Mouse (Mus musculus): ENCODE measurements around the gene Olfr975. TPM values are rescaled to one million over a fixed set of nuclear protein-coding genes. Genes with fewer than 3 reads are reported as not detected.
"Not testable (repeated sequence)": the region's sequence is repeated elsewhere in the genome, so short reads cannot be mapped to it uniquely, and the experiment has no call there.

The Olfr975 gene
- not detected in 2 replicates for total RNA-seq (2012; rRNA removed)

GRCm38 (mm10) chr9:39951946-39952345, at the start of gene Olfr975:
Gene Olfr975, minus strand, starts transcription at chr9:39952046.
- H3K4me3 ChIP-seq (ENCODE audit: insufficient read depth in 1 of 2, low read depth in 1 of 2, low read length in 2 of 2, poor library complexity in 1 of 2, severe bottlenecking in 1 of 2): no peak within 1 kb of the TSS
- H3K36me3 ChIP-seq (ENCODE audit: control insufficient read depth, insufficient read depth, low read length, poor library complexity, severe bottlenecking): no peaks in the 10 kb centered on the region
- H3K9me3 ChIP-seq (ENCODE audit: control insufficient read depth, insufficient read depth, low read depth, low read length): no peaks in the 10 kb centered on the region
- in situ Hi-C loops (cut with MboI; ENCODE audit: low sequenced_read_pairs in 2 of 2, unreplicated experiment in 2 of 2): no loop called here
- TF ChIP-seq HCFC1 (IDR thresholded peaks at IDR 0.05; ENCODE audit: borderline replicate concordance, insufficient read depth, low read length) (no peak), MAFK (IDR thresholded peaks at IDR 0.05; ENCODE audit: insufficient read depth, low read depth, low read length) (no peak), ZNF384 (IDR thresholded peaks at IDR 0.05; ENCODE audit: low read depth, low read length) (no peak), ZC3H11A (IDR thresholded peaks at IDR 0.05; ENCODE audit: borderline replicate concordance, low read depth, low read length) (no peak), CHD2 (IDR thresholded peaks at IDR 0.05; ENCODE audit: low read depth, low read length) (no peak)
- no peak for DNase-seq (ENCODE audit: low read depth, low spot score)
- H3K4me1 ChIP-seq (ENCODE audit: control insufficient read depth in 2 of 2, insufficient read depth in 2 of 2, low read length in 2 of 2, poor library complexity in 1 of 2): no peaks in the 10 kb centered on the region
- H3K27ac ChIP-seq (ENCODE audit: insufficient read depth, low read depth, low read length, poor library complexity, severe bottlenecking): no peak within 1 kb of the TSS
- no peak within 1 kb of the TSS for H3K9ac ChIP-seq (ENCODE audit: insufficient read depth, low read depth, low read length, poor library complexity, severe bottlenecking)

- no peak for DNase-seq (ENCODE audit: low read depth, low spot score)
- in situ Hi-C loops (cut with MboI; ENCODE audit: low sequenced_read_pairs in 2 of 2, unreplicated experiment in 2 of 2): no loop called here
- no peaks in the 10 kb centered on the region for H3K9me3 ChIP-seq (ENCODE audit: control insufficient read depth, insufficient read depth, low read depth, low read length)
Observed at GRCm38 (mm10) chr9:39991813-39992212, 40.0 kb upstream of the Olfr975 start, which contains the start of gene Olfr978. Gene Olfr978, plus strand, starts transcription at chr9:39992113.

GRCm38 (mm10) chr9:39976581-39977145, 24.8 kb upstream of the Olfr975 start:
- DNase-seq (ENCODE audit: low read depth, low spot score); H3K4me3 ChIP-seq (ENCODE audit: insufficient read depth in 1 of 2, low read depth in 1 of 2, low read length in 2 of 2, poor library complexity in 1 of 2, severe bottlenecking in 1 of 2); in situ Hi-C loops (cut with MboI; ENCODE audit: low sequenced_read_pairs in 2 of 2, unreplicated experiment in 2 of 2); H3K27ac ChIP-seq (ENCODE audit: insufficient read depth, low read depth, low read length, poor library complexity, severe bottlenecking); H3K36me3 ChIP-seq (ENCODE audit: control insufficient read depth, insufficient read depth, low read length, poor library complexity, severe bottlenecking); H3K9me3 ChIP-seq (ENCODE audit: control insufficient read depth, insufficient read depth, low read depth, low read length); H3K9ac ChIP-seq (ENCODE audit: insufficient read depth, low read depth, low read length, poor library complexity, severe bottlenecking); H3K4me1 ChIP-seq (ENCODE audit: control insufficient read depth in 2 of 2, insufficient read depth in 2 of 2, low read length in 2 of 2, poor library complexity in 1 of 2): not testable (repeated sequence)
- peak; percentile 77 for TF ChIP-seq MAFK (IDR thresholded peaks at IDR 0.05; ENCODE audit: insufficient read depth, low read depth, low read length)

More at GRCm38 (mm10) chr9:39991813-39992212, 40.0 kb upstream of the Olfr975 start, which contains the start of gene Olfr978:
- Histone ChIP-seq H3K4me1 (ENCODE audit: control insufficient read depth in 2 of 2, insufficient read depth in 2 of 2, low read length in 2 of 2, poor library complexity in 1 of 2) (no peaks in the 10 kb centered on the region), H3K27ac (ENCODE audit: insufficient read depth, low read depth, low read length, poor library complexity, severe bottlenecking) (no peak within 1 kb of the TSS), H3K4me3 (ENCODE audit: insufficient read depth in 1 of 2, low read depth in 1 of 2, low read length in 2 of 2, poor library complexity in 1 of 2, severe bottlenecking in 1 of 2) (no peak within 1 kb of the TSS), H3K9ac (ENCODE audit: insufficient read depth, low read depth, low read length, poor library complexity, severe bottlenecking) (no peak within 1 kb of the TSS), H3K36me3 (ENCODE audit: control insufficient read depth, insufficient read depth, low read length, poor library complexity, severe bottlenecking) (no peaks in the 10 kb centered on the region)
- TF ChIP-seq ZNF384 (IDR thresholded peaks at IDR 0.05; ENCODE audit: low read depth, low read length): no peak
- TF ChIP-seq HCFC1 (IDR thresholded peaks at IDR 0.05; ENCODE audit: borderline replicate concordance, insufficient read depth, low read length): no peak
- no peak for TF ChIP-seq MAFK (IDR thresholded peaks at IDR 0.05; ENCODE audit: insufficient read depth, low read depth, low read length)
- TF ChIP-seq CHD2 (IDR thresholded peaks at IDR 0.05; ENCODE audit: low read depth, low read length): no peak
- no peak for TF ChIP-seq ZC3H11A (IDR thresholded peaks at IDR 0.05; ENCODE audit: borderline replicate concordance, low read depth, low read length)

GRCm38 (mm10) chr9:39961033-39961432, 9.2 kb upstream of the Olfr975 start, which contains the start of gene Olfr976:
Gene Olfr976, minus strand, starts transcription at chr9:39961133.
- in situ Hi-C loops (cut with MboI; ENCODE audit: low sequenced_read_pairs in 2 of 2, unreplicated experiment in 2 of 2); H3K4me1 ChIP-seq (ENCODE audit: control insufficient read depth in 2 of 2, insufficient read depth in 2 of 2, low read length in 2 of 2, poor library complexity in 1 of 2); H3K4me3 ChIP-seq (ENCODE audit: insufficient read depth in 1 of 2, low read depth in 1 of 2, low read length in 2 of 2, poor library complexity in 1 of 2, severe bottlenecking in 1 of 2); H3K36me3 ChIP-seq (ENCODE audit: control insufficient read depth, insufficient read depth, low read length, poor library complexity, severe bottlenecking); H3K27ac ChIP-seq (ENCODE audit: insufficient read depth, low read depth, low read length, poor library complexity, severe bottlenecking); DNase-seq (ENCODE audit: low read depth, low spot score); H3K9ac ChIP-seq (ENCODE audit: insufficient read depth, low read depth, low read length, poor library complexity, severe bottlenecking); H3K9me3 ChIP-seq (ENCODE audit: control insufficient read depth, insufficient read depth, low read depth, low read length): not testable (repeated sequence)

- Histone ChIP-seq H3K36me3 (ENCODE audit: control insufficient read depth, insufficient read depth, low read length, poor library complexity, severe bottlenecking) (no peaks in the 10 kb centered on the region), H3K27ac (ENCODE audit: insufficient read depth, low read depth, low read length, poor library complexity, severe bottlenecking) (no peak within 1 kb of the TSS), H3K4me3 (ENCODE audit: insufficient read depth in 1 of 2, low read depth in 1 of 2, low read length in 2 of 2, poor library complexity in 1 of 2, severe bottlenecking in 1 of 2) (no peak within 1 kb of the TSS), H3K4me1 (ENCODE audit: control insufficient read depth in 2 of 2, insufficient read depth in 2 of 2, low read length in 2 of 2, poor library complexity in 1 of 2) (no peaks in the 10 kb centered on the region), H3K9ac (ENCODE audit: insufficient read depth, low read depth, low read length, poor library complexity, severe bottlenecking) (no peak within 1 kb of the TSS), H3K9me3 (ENCODE audit: control insufficient read depth, insufficient read depth, low read depth, low read length) (no peaks in the 10 kb centered on the region)
- DNase-seq (ENCODE audit: low read depth, low spot score): no peak
- in situ Hi-C loops (cut with MboI; ENCODE audit: low sequenced_read_pairs in 2 of 2, unreplicated experiment in 2 of 2): no loop called here
- TF ChIP-seq HCFC1 (IDR thresholded peaks at IDR 0.05; ENCODE audit: borderline replicate concordance, insufficient read depth, low read length) (no peak), MAFK (IDR thresholded peaks at IDR 0.05; ENCODE audit: insufficient read depth, low read depth, low read length) (no peak), ZNF384 (IDR thresholded peaks at IDR 0.05; ENCODE audit: low read depth, low read length) (no peak), ZC3H11A (IDR thresholded peaks at IDR 0.05; ENCODE audit: borderline replicate concordance, low read depth, low read length) (no peak), CHD2 (IDR thresholded peaks at IDR 0.05; ENCODE audit: low read depth, low read length) (no peak)
Observed at GRCm38 (mm10) chr9:39937201-39937600, 14.6 kb downstream of the Olfr975 start, which contains the start of gene Olfr974. Gene Olfr974, plus strand, starts transcription at chr9:39937501.

GRCm38 (mm10) chr9:39928837-39929236, 23.0 kb downstream of the Olfr975 start:
- in situ Hi-C loops (cut with MboI; ENCODE audit: low sequenced_read_pairs in 2 of 2, unreplicated experiment in 2 of 2); DNase-seq (ENCODE audit: low read depth, low spot score); H3K36me3 ChIP-seq (ENCODE audit: control insufficient read depth, insufficient read depth, low read length, poor library complexity, severe bottlenecking); H3K27ac ChIP-seq (ENCODE audit: insufficient read depth, low read depth, low read length, poor library complexity, severe bottlenecking); H3K4me1 ChIP-seq (ENCODE audit: control insufficient read depth in 2 of 2, insufficient read depth in 2 of 2, low read length in 2 of 2, poor library complexity in 1 of 2); H3K9me3 ChIP-seq (ENCODE audit: control insufficient read depth, insufficient read depth, low read depth, low read length); H3K9ac ChIP-seq (ENCODE audit: insufficient read depth, low read depth, low read length, poor library complexity, severe bottlenecking); H3K4me3 ChIP-seq (ENCODE audit: insufficient read depth in 1 of 2, low read depth in 1 of 2, low read length in 2 of 2, poor library complexity in 1 of 2, severe bottlenecking in 1 of 2): not testable (repeated sequence)

Measured in ES-E14 (cell line).